Mouse (Mus musculus) small intestine, adult 2 months (tissue): ENCODE measurements at regions not wholly inside any gene's neighbourhood (a gene's known extent, or its start where the extent isn't known, plus 50 kb on each side); places are given as distances from the start of the nearest gene placed in this dataset.

Source experiments
- CTCF ChIP-seq: fragments of 200-500 bp; IDR thresholded peaks from 2 replicates; pipeline ENCODE4 v1.5.1; 2012; ENCODE audit warnings: low read depth, mild to moderate bottlenecking, control low read depth, inconsistent platforms, low read length, moderate library complexity, mixed read lengths; ENCODE audit not compliant: insufficient replicate concordance, insufficient read length; ENCODE audit errors: extremely low read depth
- POLR2A ChIP-seq: fragments of 200-500 bp; IDR thresholded peaks from 2 replicates; pipeline ENCODE4 v1.6.1; 2012; ENCODE audit warnings: low read depth, mild to moderate bottlenecking, control low read depth, inconsistent platforms, low read length, moderate library complexity

- TF ChIP-seq POLR2A (no peak), CTCF (peak; percentile 94)
Observed at GRCm38 (mm10) chr9:43920053-43920754, 123.0 kb upstream of the Thy1 start.
